Mouse (Mus musculus): ENCODE results near the gene Olfr624.
"Not testable (repeated sequence)": the region's sequence is repeated elsewhere in the genome, so short reads cannot be mapped to it uniquely, and the experiment has no call there.

Olfr624 gene

GRCm38 (mm10) chr7:103671091-103671490 is at the start of gene Olfr624:
TSS of gene Olfr624 (minus strand) at chr7:103671191.
- DNase-seq (ENCODE audit: low read depth, low spot score): no peak

GRCm38 (mm10) chr7:103716398-103716797 is 45.4 kb upstream of the Olfr624 start:
- DNase-seq (ENCODE audit: low read depth, low spot score): not testable (repeated sequence)

DNA sequence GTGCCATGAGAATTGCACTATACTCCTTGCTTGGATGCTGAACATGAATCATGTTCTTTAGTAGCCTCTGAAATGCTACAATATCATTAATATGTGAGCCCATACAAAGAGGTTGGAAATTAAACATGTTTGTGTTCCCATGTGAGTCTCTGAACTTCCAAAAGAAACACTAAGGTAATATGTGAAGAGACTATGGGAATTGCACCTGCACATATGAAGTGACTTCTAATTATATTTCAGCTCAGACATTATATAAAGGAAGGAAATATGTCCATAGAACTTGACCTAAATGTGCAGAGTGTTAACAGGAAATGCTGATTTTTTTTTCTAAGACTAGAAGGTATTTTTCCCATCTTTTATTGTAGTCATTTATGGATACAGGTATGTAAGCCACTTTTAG is 43.4 kb upstream of the Olfr624 start, which contains the start of gene Olfr243:
Gene Olfr243, plus strand, starts transcription at position 301 of the 400 bp plus-strand sequence.
- no peak for DNase-seq (ENCODE audit: low read depth, low spot score)

DNA sequence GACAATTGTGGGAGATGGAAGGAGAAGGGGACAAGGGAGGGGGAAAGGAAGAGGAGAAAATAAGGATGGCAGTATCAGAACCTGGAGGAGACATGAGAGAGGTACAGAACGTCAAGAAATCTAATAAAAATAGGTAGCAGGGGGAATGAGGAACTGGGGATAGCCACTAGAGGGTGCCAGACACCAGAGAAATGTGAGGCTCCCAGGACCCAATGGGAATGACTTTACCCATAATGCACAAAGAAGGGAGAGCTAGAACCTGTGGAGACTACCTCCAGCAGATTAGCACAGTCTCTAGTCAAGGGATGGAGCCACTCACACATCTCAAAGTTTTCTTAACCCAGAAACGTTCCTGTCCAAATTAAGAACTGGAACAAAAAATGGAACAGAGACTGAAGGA is 41.0 kb upstream of the Olfr624 start:
- DNase-seq (ENCODE audit: low read depth, low spot score): no peak

GRCm38 (mm10) chr7:103699469-103699868 is 28.5 kb upstream of the Olfr624 start:
- no peak for DNase-seq (ENCODE audit: low read depth, low spot score)

- no peak for DNase-seq (ENCODE audit: low read depth, low spot score)
These were observed 11.4 kb upstream of the Olfr624 start, which contains the start of gene Olfr625-ps1 for GRCm38 (mm10) chr7:103682420-103682819. TSS of gene Olfr625-ps1 (plus strand) at chr7:103682720.

DNA sequence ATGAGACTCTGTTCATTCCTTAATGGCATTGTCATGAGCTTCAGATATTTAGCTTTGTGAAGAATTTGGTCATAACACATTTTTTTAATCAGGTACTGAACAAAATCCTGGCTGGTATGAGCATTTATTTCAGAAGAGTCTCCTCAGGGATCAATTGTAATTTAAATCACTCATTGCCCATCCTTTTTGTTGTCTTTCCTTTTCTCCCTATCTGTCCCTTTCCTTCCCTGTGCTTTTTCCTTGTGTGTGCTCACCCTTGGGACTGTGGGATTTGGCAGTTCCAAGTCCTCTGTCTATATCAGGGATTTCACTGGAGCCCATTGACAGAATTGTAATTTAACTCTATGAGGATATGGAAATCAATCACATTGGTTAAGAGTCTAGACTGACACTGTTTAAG is 7.4 kb downstream of the Olfr624 start, which contains the start of gene Olfr623:
Gene Olfr623, minus strand, starts transcription at position 101 of the 400 bp plus-strand sequence.
- DNase-seq (ENCODE audit: low read depth, low spot score): no peak

GRCm38 (mm10) chr7:103644070-103644469 is 26.9 kb downstream of the Olfr624 start:
- no peak for DNase-seq (ENCODE audit: low read depth, low spot score)

GRCm38 (mm10) chr7:103642602-103643001 is 28.4 kb downstream of the Olfr624 start, which contains the start of gene Olfr622:
TSS of gene Olfr622 (minus strand) at chr7:103642702.
- DNase-seq (ENCODE audit: low read depth, low spot score): no peak

- no peak for DNase-seq (ENCODE audit: low read depth, low spot score)
These were observed 34.2 kb downstream of the Olfr624 start for GRCm38 (mm10) chr7:103636795-103637194.

All from retina, adult 2 months (tissue).